25 mouse cellular contexts compared by ENCODE assay signal in genomic region chr11:110010836-110011546, GRCm38 (mm10). TPM values are rescaled to one million over a fixed set of nuclear protein-coding genes. Genes with fewer than 3 reads are reported as not detected.
DNase-seq lines count a peak whose midpoint lies in the region; ATAC-seq and TF ChIP-seq lines count a peak whose summit lies in the region.
"Had no signal": no experiment of that assay in that cellular context is flagged by ENCODE, and none has a peak within 500 bp of the region (broad histone marks: within the 10 kb centered on the region; RNA-seq: fewer than 3 reads in every experiment).

No protein-coding gene starts in this region.

- no peaks in the 10 kb centered on the region for H3K27me3 ChIP-seq in kidney, adult 2 months (replicated peaks; ENCODE audit: control insufficient read depth, insufficient read depth, low read length)
- no peaks in the 10 kb centered on the region for H3K27me3 ChIP-seq in liver, embryonic 11.5 days (replicated peaks; ENCODE audit: control insufficient read depth, insufficient read depth, low read length)
- no peaks in the 10 kb centered on the region for H3K27me3 ChIP-seq in liver, embryonic 14.5 days (ENCODE audit: control insufficient read depth, insufficient read depth, low read length)
- H3K27me3 ChIP-seq in liver, postnatal 0 days (ENCODE audit: insufficient read depth, low read length), result no peaks in the 10 kb centered on the region
- H3K27me3 ChIP-seq: forebrain, embryonic 13.5 days; heart, embryonic 12.5 days; heart, embryonic 15.5 days; hindbrain, embryonic 13.5 days had no signal

- peak; percentile 24 for DNase-seq in kidney, adult 2 months
- DNase-seq in kidney, postnatal 36 days, result no peak
- no peak for DNase-seq in liver, embryonic 11.5 days (ENCODE audit: low spot score)
- DNase-seq in liver, embryonic 14.5 days (ENCODE audit: low read depth in 3 of 3, low spot score in 3 of 3), result no peak
- DNase-seq in liver, postnatal 0 days, result peak; percentile 40
- no peak for DNase-seq in left cerebral cortex, postnatal 14 days (ENCODE audit: low spot score in 2 of 2)
- DNase-seq in left cerebral cortex, adult 11 months (ENCODE audit: low spot score), result no peak
- DNase-seq: adrenal gland, adult 8-10 months; adrenal gland, postnatal 25 days; cerebellum, adult 18-20 months; cerebellum, adult 9-10 months; cerebellum, postnatal 14 days; gastrocnemius, postnatal 25 days; heart, adult 18-20 months; heart, postnatal 10 days; heart, postnatal 36 days had no signal

- H3K9ac ChIP-seq in liver, embryonic 11.5 days (ENCODE audit: low read depth, low read length), result no peak overlapping the region
- no peak overlapping the region for H3K9ac ChIP-seq in liver, embryonic 14.5 days (replicated peaks)
- H3K9ac ChIP-seq in liver, postnatal 0 days (replicated peaks), result no peak overlapping the region
- H3K9ac ChIP-seq: forebrain, embryonic 13.5 days; heart, embryonic 12.5 days; heart, embryonic 15.5 days; hindbrain, embryonic 13.5 days had no signal

- intact Hi-C loops in left cerebral cortex, postnatal 14 days (cut with DNase I), result loop anchor here (1.0 kb wide), 1 partner anchor 43 kb away; no protein-coding TSS in a partner anchor

- ATAC-seq in liver, embryonic 11.5 days (replicated peaks; ENCODE audit: low FRiP score), result 0 out of 2 replicates have a peak, but pooled peaks have one; percentile 36
- peak; percentile 65 for ATAC-seq in liver, embryonic 14.5 days (ENCODE audit: insufficient read depth)
- ATAC-seq in liver, postnatal 0 days, result peak; percentile 98
- ATAC-seq in frontal cortex, adult (ENCODE audit: low TSS enrichment), result no peak
- ATAC-seq: activated CD4-positive, CD25-positive, alpha-beta regulatory T cell, adult 4 months; forebrain, embryonic 13.5 days; forebrain, embryonic 16.5 days had no signal

- TF ChIP-seq POLR2A in kidney, adult 2 months (IDR thresholded peaks at IDR 0.05; ENCODE audit: low read depth, low read length), result no peak

- no peak overlapping the region for H3K4me2 ChIP-seq in liver, embryonic 11.5 days
- no peak overlapping the region for H3K4me2 ChIP-seq in liver, embryonic 14.5 days (ENCODE audit: low read depth)
- H3K4me2 ChIP-seq in liver, postnatal 0 days (ENCODE audit: low read depth, low read length), result no peak overlapping the region
- H3K4me2 ChIP-seq: forebrain, embryonic 13.5 days; heart, embryonic 12.5 days; heart, embryonic 15.5 days; hindbrain, embryonic 13.5 days had no signal

- no peak overlapping the region for H3K27ac ChIP-seq in kidney, adult 2 months (ENCODE audit: insufficient read depth, low read depth, low read length)
- H3K27ac ChIP-seq in liver, embryonic 11.5 days (ENCODE audit: low read depth, low read length), result no peak overlapping the region
- no peak overlapping the region for H3K27ac ChIP-seq in liver, embryonic 14.5 days
- H3K27ac ChIP-seq in liver, postnatal 0 days (ENCODE audit: low read depth), result peak overlapping the region; percentile 84
- H3K27ac ChIP-seq: forebrain, embryonic 10.5 days; forebrain, embryonic 13.5 days; heart, embryonic 15.5 days; hindbrain, embryonic 10.5 days; hindbrain, embryonic 13.5 days had no signal

- no peak for TF ChIP-seq CTCF in kidney, adult 2 months (conservative IDR thresholded peaks at IDR 0.05; ENCODE audit: insufficient read depth, insufficient read length, low read depth, low read length)
- no peak for TF ChIP-seq CTCF in liver, embryonic 14.5 days (IDR thresholded peaks at IDR 0.05; ENCODE audit: low read depth)
- TF ChIP-seq CTCF in liver, postnatal 0 days (IDR thresholded peaks at IDR 0.05; ENCODE audit: low read depth), result no peak

- no peaks in the 10 kb centered on the region for H3K9me3 ChIP-seq in liver, embryonic 11.5 days (ENCODE audit: control insufficient read depth, low read length)
- H3K9me3 ChIP-seq in liver, embryonic 14.5 days (ENCODE audit: control insufficient read depth, low read length), result no peaks in the 10 kb centered on the region
- no peaks in the 10 kb centered on the region for H3K9me3 ChIP-seq in liver, postnatal 0 days (ENCODE audit: low read length)
- H3K9me3 ChIP-seq: forebrain, embryonic 10.5 days; forebrain, embryonic 13.5 days; heart, embryonic 12.5 days; heart, embryonic 15.5 days; hindbrain, embryonic 10.5 days; hindbrain, embryonic 13.5 days had no signal

- 0 out of 2 replicates have a peak, but pooled peaks have one; percentile 9 for TF ChIP-seq EP300 in liver, embryonic 14.5 days (IDR thresholded peaks at IDR 0.05; ENCODE audit: low read depth)
- peak; percentile 77 for TF ChIP-seq EP300 in liver, postnatal 0 days (IDR thresholded peaks at IDR 0.05; ENCODE audit: low read depth)

- H3K4me3 ChIP-seq in kidney, adult 2 months (ENCODE audit: insufficient read depth, low read depth, low read length), result no peak overlapping the region
- H3K4me3 ChIP-seq in liver, embryonic 11.5 days (ENCODE audit: low read depth, low read length), result no peak overlapping the region
- no peak overlapping the region for H3K4me3 ChIP-seq in liver, embryonic 14.5 days (ENCODE audit: insufficient read depth in 1 of 2, low read depth in 2 of 2, low read length in 2 of 2)
- no peak overlapping the region for H3K4me3 ChIP-seq in liver, postnatal 0 days (ENCODE audit: low read depth, low read length)
- H3K4me3 ChIP-seq: forebrain, embryonic 10.5 days; forebrain, embryonic 13.5 days; heart, embryonic 12.5 days; heart, embryonic 15.5 days; hindbrain, embryonic 10.5 days; hindbrain, embryonic 13.5 days had no signal

- no peaks in the 10 kb centered on the region for H3K36me3 ChIP-seq in kidney, adult 2 months (ENCODE audit: control insufficient read depth, insufficient read depth, low read length)
- H3K36me3 ChIP-seq in liver, embryonic 11.5 days (ENCODE audit: control insufficient read depth, insufficient read depth, low read length), result no peaks in the 10 kb centered on the region
- no peaks in the 10 kb centered on the region for H3K36me3 ChIP-seq in liver, embryonic 14.5 days (replicated peaks; ENCODE audit: control insufficient read depth, insufficient read depth, low read depth)
- no peaks in the 10 kb centered on the region for H3K36me3 ChIP-seq in liver, postnatal 0 days (replicated peaks; ENCODE audit: insufficient read depth, low read length)
- H3K36me3 ChIP-seq: forebrain, embryonic 10.5 days; heart, embryonic 12.5 days; heart, embryonic 15.5 days; hindbrain, embryonic 10.5 days; hindbrain, embryonic 13.5 days had no signal

- WGBS in kidney, adult 2 months, result 45% methylated on average over 2 of the region's 2 CpGs
- 61% methylated on average over 2 of the region's 2 CpGs for WGBS in liver, embryonic 11.5 days
- 34% methylated on average over 2 of the region's 2 CpGs for WGBS in liver, embryonic 14.5 days (ENCODE audit: insufficient replicate concordance)
- 50% methylated on average over 2 of the region's 2 CpGs for WGBS in liver, postnatal 0 days (ENCODE audit: insufficient replicate concordance)

- H3K4me1 ChIP-seq in kidney, adult 2 months (ENCODE audit: control insufficient read depth, insufficient read depth, low read length), result no peaks in the 10 kb centered on the region
- no peaks in the 10 kb centered on the region for H3K4me1 ChIP-seq in liver, embryonic 11.5 days (replicated peaks; ENCODE audit: control insufficient read depth, insufficient read depth, low read length)
- no peaks in the 10 kb centered on the region for H3K4me1 ChIP-seq in liver, embryonic 14.5 days (replicated peaks; ENCODE audit: control insufficient read depth in 2 of 2, insufficient read depth in 2 of 2, low read length in 1 of 2)
- no peaks in the 10 kb centered on the region for H3K4me1 ChIP-seq in liver, postnatal 0 days (ENCODE audit: insufficient read depth)
- H3K4me1 ChIP-seq: forebrain, embryonic 10.5 days; forebrain, embryonic 13.5 days; heart, embryonic 12.5 days; heart, embryonic 15.5 days; hindbrain, embryonic 10.5 days; hindbrain, embryonic 13.5 days had no signal

RNA-seq across cellular contexts. Expression of gene Abca8b, which starts 15.3 kb away (rescaled TPM):
- 0.54 and 0.69 TPM in 2 replicates for polyA plus RNA-seq in kidney, adult 2 months (2012; rRNA removed)
- 6.1 TPM in 2 replicates for polyA plus RNA-seq in liver, embryonic 11.5 days (2014; fragmentation: Nextera tagmentation; extraction: Ambion mirVana)
- 3.5 and 4.7 TPM in 2 replicates for polyA plus RNA-seq in liver, embryonic 14.5 days (2012; rRNA removed)
- polyA plus RNA-seq in liver, embryonic 14.5 days (2014; fragmentation: Nextera tagmentation; extraction: Ambion mirVana), result 4.7 and 5.4 TPM in 2 replicates
- 8.6 and 10.8 TPM in 2 replicates for polyA plus RNA-seq in liver, postnatal 0 days (2015; fragmentation: Nextera tagmentation; extraction: Ambion mirVana)
- 1 to 10 TPM; 9.4 to 10.0 TPM for total RNA-seq in left cerebral cortex, postnatal 14 days (2021)
- polyA plus RNA-seq: activated CD4-positive, CD25-positive, alpha-beta regulatory T cell, adult 4 months had no signal

Comparison
In these comparisons a context has a peak if more than half of its experiments do, and no peak if none do; other contexts are left out.
1. DNase-seq: peak in kidney, adult 2 months (single experiment) and liver, postnatal 0 days (single experiment); none in kidney, postnatal 36 days (0 of 2), liver, embryonic 11.5 days (single experiment), liver, embryonic 14.5 days (0 of 3), left cerebral cortex, postnatal 14 days (0 of 2) and left cerebral cortex, adult 11 months (single experiment).